Mouse (Mus musculus) kidney, postnatal 25 days (tissue): ENCODE results near the gene Prkaa1.

Source experiments
- DNase-seq, 2 experiments: peaks; one replicate each; pipeline ENCODE4 v3.0.0; 2021; ENCODE audit warnings: mixed read lengths in 2 of 2

Gene Prkaa1

GRCm38 (mm10) chr15:5143361-5144020, at the start of gene Prkaa1:
TSS of gene Prkaa1 (plus strand) at chr15:5143861.
- peak; percentile 75 to 86 for DNase-seq

GRCm38 (mm10) chr15:5095534-5096301, 47.9 kb upstream of the Prkaa1 start:
- no peak for DNase-seq

GRCm38 (mm10) chr15:5097376-5097775, 46.3 kb upstream of the Prkaa1 start:
- no peak for DNase-seq

GRCm38 (mm10) chr15:5102312-5102711, 41.3 kb upstream of the Prkaa1 start:
- no peak for DNase-seq

GRCm38 (mm10) chr15:5105891-5106290, 37.8 kb upstream of the Prkaa1 start:
- no peak for DNase-seq

GRCm38 (mm10) chr15:5106293-5106692, 37.4 kb upstream of the Prkaa1 start:
- no peak for DNase-seq

- DNase-seq: peak in 1 of 2 experiments; percentile 15
Observed at GRCm38 (mm10) chr15:5107686-5108654, 35.7 kb upstream of the Prkaa1 start, which contains the start of gene Card6. TSS of gene Card6 (minus strand) at chr15:5108539.

GRCm38 (mm10) chr15:5108655-5109040, 35.0 kb upstream of the Prkaa1 start:
- no peak for DNase-seq

GRCm38 (mm10) chr15:5112651-5113050, 31.0 kb upstream of the Prkaa1 start:
- DNase-seq: no peak

GRCm38 (mm10) chr15:5115173-5115572, 28.5 kb upstream of the Prkaa1 start:
- no peak for DNase-seq

- DNase-seq: peak; percentile 98 to 99
Observed at GRCm38 (mm10) chr15:5116270-5117030, 27.2 kb upstream of the Prkaa1 start, which contains the start of gene Rpl37. TSS of gene Rpl37 (plus strand) at chr15:5116645.

GRCm38 (mm10) chr15:5117031-5117601, 26.5 kb upstream of the Prkaa1 start:
- DNase-seq: peak in 1 of 2 experiments; percentile 10

- DNase-seq: no peak
Observed at GRCm38 (mm10) chr15:5118626-5119025, 25.0 kb upstream of the Prkaa1 start.

GRCm38 (mm10) chr15:5119192-5119591, 24.5 kb upstream of the Prkaa1 start:
- no peak for DNase-seq

- DNase-seq: no peak
Observed at GRCm38 (mm10) chr15:5119707-5120106, 24.0 kb upstream of the Prkaa1 start.

- no peak for DNase-seq
Observed at GRCm38 (mm10) chr15:5121535-5122313, 21.9 kb upstream of the Prkaa1 start.

GRCm38 (mm10) chr15:5126456-5126855, 17.2 kb upstream of the Prkaa1 start:
- DNase-seq: no peak

GRCm38 (mm10) chr15:5127487-5127886, 16.2 kb upstream of the Prkaa1 start:
- DNase-seq: no peak

- no peak for DNase-seq
Observed at GRCm38 (mm10) chr15:5128176-5128940, 15.3 kb upstream of the Prkaa1 start.
